Mouse (Mus musculus): ENCODE data around the gene Hbb-bt. TPM values are rescaled to one million over a fixed set of nuclear protein-coding genes. Genes with fewer than 3 reads are reported as not detected.

Gene Hbb-bt
- total RNA-seq (2023; ENCODE audit: inconsistent age) = 3.1 to 9.5 TPM (median 3.9 TPM) in 4 replicates

DNA sequence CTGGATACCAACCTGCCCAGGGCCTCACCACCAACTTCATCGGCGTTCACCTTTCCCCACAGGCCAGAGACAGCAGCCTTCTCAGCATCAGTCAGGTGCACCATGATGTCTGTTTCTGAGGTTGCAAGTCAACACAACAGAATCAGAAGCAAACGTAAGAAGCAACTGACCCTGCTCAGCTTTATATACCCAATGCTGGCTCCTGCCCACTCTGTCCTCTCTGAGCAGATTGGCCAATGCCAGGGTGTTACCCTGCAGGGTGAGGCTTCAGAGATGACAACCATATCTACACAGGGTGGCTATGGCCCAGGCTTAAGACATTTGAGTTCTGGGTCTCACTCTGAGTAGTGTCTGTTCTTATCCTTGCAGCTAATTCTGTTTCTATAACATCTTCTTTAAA, at the start of gene Hbb-bt:
TSS of gene Hbb-bt (minus strand) at position 231 of the 400 bp plus-strand sequence.

GRCm38 (mm10) chr7:103853090-103853489, 39.3 kb upstream of the Hbb-bt start, which contains the start of gene Hbb-y:
Hbb-y (minus strand) TSS chr7:103853216.

GRCm38 (mm10) chr7:103843034-103843433, 29.2 kb upstream of the Hbb-bt start, which contains the start of gene Hbb-bh1:
Hbb-bh1 (minus strand) TSS chr7:103843164.

GRCm38 (mm10) chr7:103840268-103840667, 26.5 kb upstream of the Hbb-bt start, which contains the start of gene Hbb-bh2:
Hbb-bh2 (minus strand) TSS chr7:103840520.

GRCm38 (mm10) chr7:103827808-103828207, 14.0 kb upstream of the Hbb-bt start, which contains the start of gene Hbb-bs:
Hbb-bs (minus strand) TSS chr7:103828096.

DNA sequence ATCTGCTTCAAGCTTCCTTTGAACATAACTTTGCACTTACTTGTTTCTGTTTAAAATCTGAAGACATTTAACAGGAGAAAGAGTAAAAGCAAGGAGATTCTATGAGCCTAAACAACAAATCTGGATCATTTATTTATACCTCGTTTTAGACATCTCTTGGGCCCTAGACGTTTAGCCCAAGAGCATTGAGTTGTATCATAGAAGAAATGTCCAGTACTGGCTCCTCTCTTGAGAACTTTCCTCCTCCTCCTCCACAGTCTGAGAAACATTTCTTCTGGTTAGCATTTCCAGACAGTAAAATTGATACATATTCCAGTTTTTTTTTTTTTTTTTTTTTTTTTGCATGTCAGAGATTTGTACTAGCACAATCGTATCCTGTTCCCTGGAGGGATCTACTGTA, 22.1 kb downstream of the Hbb-bt start, which contains the start of gene Olfr67:
TSS of gene Olfr67 (minus strand) at position 101 of the 400 bp plus-strand sequence.

DNA sequence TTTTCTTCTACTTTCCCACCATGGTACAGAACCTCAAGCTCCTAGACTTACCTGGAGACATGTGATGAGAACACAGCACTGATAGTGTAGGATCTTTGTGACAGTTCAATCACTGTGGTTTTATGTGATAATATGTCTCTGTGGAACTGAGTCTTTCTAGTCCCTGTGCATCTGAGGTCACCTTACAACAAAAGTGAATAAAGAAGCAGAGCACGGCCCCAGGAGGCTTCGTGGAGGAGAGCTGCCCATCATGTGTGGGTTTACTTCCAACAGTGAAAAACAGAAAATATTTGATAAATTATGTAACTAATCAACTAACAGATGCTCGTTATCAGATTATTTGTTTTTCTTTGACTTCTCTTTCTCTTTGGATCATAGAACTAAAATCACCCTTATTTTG, 34.2 kb downstream of the Hbb-bt start, which contains the start of gene Olfr68:
TSS of gene Olfr68 (minus strand) at position 101 of the 400 bp plus-strand sequence.

DNA sequence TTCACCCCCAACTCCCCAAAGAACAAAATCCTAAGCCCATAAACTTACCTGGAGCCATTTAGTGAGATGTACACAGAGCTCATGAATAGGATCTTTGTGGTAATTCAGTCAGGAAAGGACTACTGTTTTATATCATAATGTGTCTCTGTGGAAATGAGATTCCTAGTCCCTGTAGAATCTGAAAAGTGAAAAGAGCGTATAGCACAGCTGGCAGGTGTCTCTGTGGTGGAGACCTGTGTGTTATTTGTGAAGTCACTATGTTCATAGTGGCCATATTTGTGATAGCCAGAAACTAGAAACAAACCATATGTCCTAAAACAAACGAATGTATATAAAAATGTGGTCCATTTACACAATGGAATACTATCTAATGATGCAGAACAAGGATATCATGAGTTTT, 42.3 kb downstream of the Hbb-bt start, which contains the start of gene Olfr69:
TSS of gene Olfr69 (minus strand) at position 101 of the 400 bp plus-strand sequence.

Other genes starting within 250 kb of the Hbb-bt start
- gene Olfr616, start 244.9 kb downstream of the Hbb-bt start, total RNA-seq (2023; ENCODE audit: inconsistent age) = not detected in 4 replicates
- not detected in 4 replicates for gene Olfr617, start 240.9 kb downstream of the Hbb-bt start, total RNA-seq (2023; ENCODE audit: inconsistent age)
- not detected in 4 replicates for gene Olfr618, start 223.9 kb downstream of the Hbb-bt start, total RNA-seq (2023; ENCODE audit: inconsistent age)
- gene Olfr619, start 213.4 kb downstream of the Hbb-bt start, total RNA-seq (2023; ENCODE audit: inconsistent age) = not detected in 4 replicates
- gene Olfr620, start 201.5 kb downstream of the Hbb-bt start, total RNA-seq (2023; ENCODE audit: inconsistent age) = not detected in 4 replicates
- not detected in 4 replicates for gene Olfr622, start 171.3 kb downstream of the Hbb-bt start, total RNA-seq (2023; ENCODE audit: inconsistent age)
- gene Olfr623, start 150.3 kb downstream of the Hbb-bt start, total RNA-seq (2023; ENCODE audit: inconsistent age) = not detected in 4 replicates
- not detected in 4 replicates for gene Olfr624, start 142.8 kb downstream of the Hbb-bt start, total RNA-seq (2023; ENCODE audit: inconsistent age)
- not detected in 4 replicates for gene Olfr625-ps1, start 131.3 kb downstream of the Hbb-bt start, total RNA-seq (2023; ENCODE audit: inconsistent age)
- gene Olfr243, start 99.3 kb downstream of the Hbb-bt start, total RNA-seq (2023; ENCODE audit: inconsistent age) = not detected in 4 replicates
- gene Olfr628, start 83.6 kb downstream of the Hbb-bt start, total RNA-seq (2023; ENCODE audit: inconsistent age) = not detected in 4 replicates
- not detected in 4 replicates for gene Olfr629, start 69.1 kb downstream of the Hbb-bt start, total RNA-seq (2023; ENCODE audit: inconsistent age)
- not detected in 4 replicates for gene Olfr630, start 56.7 kb downstream of the Hbb-bt start, total RNA-seq (2023; ENCODE audit: inconsistent age)
- gene Olfr69, start 42.4 kb downstream of the Hbb-bt start, total RNA-seq (2023; ENCODE audit: inconsistent age) = not detected in 4 replicates
- gene Olfr68, start 34.3 kb downstream of the Hbb-bt start, total RNA-seq (2023; ENCODE audit: inconsistent age) = not detected in 4 replicates
- gene Olfr67, start 22.2 kb downstream of the Hbb-bt start, total RNA-seq (2023; ENCODE audit: inconsistent age) = not detected in 4 replicates
- gene Hbb-bs, start 14.1 kb upstream of the Hbb-bt start, total RNA-seq (2023; ENCODE audit: inconsistent age) = 5.7 to 29.6 TPM (median 17.0 TPM) in 4 replicates
- gene Hbb-bh2, start 26.5 kb upstream of the Hbb-bt start, total RNA-seq (2023; ENCODE audit: inconsistent age) = not detected in 4 replicates
- gene Hbb-bh1, start 29.2 kb upstream of the Hbb-bt start, total RNA-seq (2023; ENCODE audit: inconsistent age) = 0.94 TPM in 1 of 4 replicates, not detected in the others
- not detected in 4 replicates for gene Hbb-y, start 39.2 kb upstream of the Hbb-bt start, total RNA-seq (2023; ENCODE audit: inconsistent age)
- not detected in 4 replicates for gene Olfr66, start 72.3 kb upstream of the Hbb-bt start, total RNA-seq (2023; ENCODE audit: inconsistent age)
- gene Olfr64, start 80.5 kb upstream of the Hbb-bt start, total RNA-seq (2023; ENCODE audit: inconsistent age) = not detected in 4 replicates
- gene Olfr65, start 89.5 kb upstream of the Hbb-bt start, total RNA-seq (2023; ENCODE audit: inconsistent age) = not detected in 4 replicates
- not detected in 4 replicates for gene Olfr631, start 114.8 kb upstream of the Hbb-bt start, total RNA-seq (2023; ENCODE audit: inconsistent age)
- gene Olfr632, start 120.4 kb upstream of the Hbb-bt start, total RNA-seq (2023; ENCODE audit: inconsistent age) = not detected in 4 replicates
- not detected in 4 replicates for gene Olfr633, start 130.4 kb upstream of the Hbb-bt start, total RNA-seq (2023; ENCODE audit: inconsistent age)
- not detected in 4 replicates for gene Olfr635, start 157.2 kb upstream of the Hbb-bt start, total RNA-seq (2023; ENCODE audit: inconsistent age)
- gene Olfr638, start 184.8 kb upstream of the Hbb-bt start, total RNA-seq (2023; ENCODE audit: inconsistent age) = not detected in 4 replicates
- gene Olfr639, start 203.3 kb upstream of the Hbb-bt start, total RNA-seq (2023; ENCODE audit: inconsistent age) = 0.16 TPM in 1 of 4 replicates, not detected in the others
- not detected in 4 replicates for gene Olfr640, start 211.6 kb upstream of the Hbb-bt start, total RNA-seq (2023; ENCODE audit: inconsistent age)
- gene Olfr641, start 221.4 kb upstream of the Hbb-bt start, total RNA-seq (2023; ENCODE audit: inconsistent age) = not detected in 4 replicates
- not detected in 4 replicates for gene Olfr642, start 238.7 kb upstream of the Hbb-bt start, total RNA-seq (2023; ENCODE audit: inconsistent age)
- not detected in 4 replicates for gene 4930516K23Rik, start 247.4 kb upstream of the Hbb-bt start, total RNA-seq (2023; ENCODE audit: inconsistent age)

All from B cell, adult (primary cell).